7 mouse cellular contexts compared by ENCODE assay signal in the genomic region with DNA sequence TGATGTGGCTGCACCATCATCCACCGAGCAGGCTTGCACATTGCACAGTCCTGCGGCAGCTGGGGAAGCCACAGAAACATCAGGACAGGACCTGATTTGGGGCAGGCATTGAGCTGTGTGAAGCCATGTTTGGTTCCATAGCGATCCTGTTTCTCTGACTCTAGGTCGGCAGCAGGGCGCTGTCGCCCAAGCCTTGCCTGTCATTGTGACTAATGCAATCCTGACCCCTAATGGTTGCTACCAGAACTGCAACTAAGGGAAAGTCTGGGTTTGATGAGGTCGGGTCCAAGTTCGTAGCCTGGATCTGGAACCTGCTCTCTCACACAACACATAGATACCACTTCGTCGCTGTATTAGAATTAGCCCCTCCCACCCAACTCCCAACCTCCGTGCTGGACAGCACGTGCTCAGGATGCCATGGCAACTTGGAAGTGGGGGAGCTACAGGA. TPM values are rescaled to one million over a fixed set of nuclear protein-coding genes. Genes with fewer than 3 reads are reported as not detected.
DNase-seq lines count a peak whose midpoint lies in the region; ATAC-seq and TF ChIP-seq lines count a peak whose summit lies in the region.

No protein-coding gene starts in this region.

- no peaks in the 10 kb centered on the region for H3K9me3 ChIP-seq in hindbrain, embryonic 16.5 days (ENCODE audit: control insufficient read depth, low read length)

- intact Hi-C loops in gastrocnemius, adult 2 months (cut with DNase I) = loop anchor here (1.0 to 5.0 kb wide), 3 partner anchors 21 to 59 kb away; a partner anchor contains a TSS

- H3K4me1 ChIP-seq in hindbrain, embryonic 16.5 days (ENCODE audit: control insufficient read depth, insufficient read depth, low read depth, low read length) = peaks cover 3% of the 10 kb centered on the region; the same call in 1 of the 2 replicates

- peak; percentile 92 for DNase-seq in ZHBTc4 (ENCODE audit: low read depth, low spot score)
- DNase-seq in cerebellum, postnatal 36 days = peak; percentile 65 to 84
- DNase-seq in gastrocnemius, adult 2 months = peak; percentile 74
- peak; percentile 51 to 56 for DNase-seq in layer of hippocampus, postnatal 36 days
- peak; percentile 49 to 79 for DNase-seq in lung, postnatal 4 days
- DNase-seq in right cerebral cortex, adult 18-20 months = peak; percentile 66

- H3K4me3 ChIP-seq in gastrocnemius, adult 2 months = peak overlapping the region; percentile 16; the same call in 1 of the 2 replicates
- H3K4me3 ChIP-seq in hindbrain, embryonic 16.5 days (ENCODE audit: low read length) = no peak overlapping the region

- TF ChIP-seq CTCF in gastrocnemius, adult 2 months (IDR thresholded peaks at IDR 0.05) = peak; percentile 90

- WGBS in hindbrain, embryonic 16.5 days = 5% methylated on average over 12 of the region's 12 CpGs

- H3K9ac ChIP-seq in hindbrain, embryonic 16.5 days (ENCODE audit: low read depth, low read length) = no peak overlapping the region

- H3K4me2 ChIP-seq in hindbrain, embryonic 16.5 days (ENCODE audit: low read length) = 0 out of 2 replicates have a peak overlapping the region, but pooled peaks have one; percentile 2

- no peaks in the 10 kb centered on the region for H3K27me3 ChIP-seq in hindbrain, embryonic 16.5 days (replicated peaks; ENCODE audit: control insufficient read depth, insufficient read depth, low read length)

- peak; percentile 67; the same call in 1 of the 2 replicates for ATAC-seq in hindbrain, embryonic 16.5 days

- no peaks in the 10 kb centered on the region for H3K36me3 ChIP-seq in hindbrain, embryonic 16.5 days (ENCODE audit: control insufficient read depth, insufficient read depth, low read length)

- H3K27ac ChIP-seq in gastrocnemius, adult 2 months = no peak overlapping the region
- H3K27ac ChIP-seq in hindbrain, embryonic 16.5 days (ENCODE audit: low read depth, low read length) = no peak overlapping the region

RNA-seq across cellular contexts. Expression of a gene that starts 7.4 kb away (rescaled TPM):
- total RNA-seq in gastrocnemius, adult 2 months (2021) = 1 to 10 TPM; 6.3 to 8.4 TPM
- 8.4 and 10.6 TPM in 2 replicates for polyA plus RNA-seq in hindbrain, embryonic 16.5 days (2015; fragmentation: Nextera tagmentation; extraction: Ambion mirVana)
- total RNA-seq in layer of hippocampus, postnatal 36 days (2021) = 10 to 100 TPM in 1 of 2 experiments, 1 to 10 TPM in 1; 8.0 to 10.4 TPM

RNA-seq across cellular contexts. Expression of a gene that starts 19.9 kb away (rescaled TPM):
- total RNA-seq in gastrocnemius, adult 2 months (2021) = not detected
- 0.49 and 0.85 TPM in 2 replicates for polyA plus RNA-seq in hindbrain, embryonic 16.5 days (2015; fragmentation: Nextera tagmentation; extraction: Ambion mirVana)
- total RNA-seq in layer of hippocampus, postnatal 36 days (2021) = under 1 TPM; 0.15 TPM

RNA-seq across cellular contexts. Expression of a gene that starts 21.7 kb away (rescaled TPM):
- not detected for total RNA-seq in gastrocnemius, adult 2 months (2021)
- 6.6 and 7.3 TPM in 2 replicates for polyA plus RNA-seq in hindbrain, embryonic 16.5 days (2015; fragmentation: Nextera tagmentation; extraction: Ambion mirVana)
- under 1 TPM in 1 of 2 experiments, not detected in 1; 0.12 TPM for total RNA-seq in layer of hippocampus, postnatal 36 days (2021)

RNA-seq across cellular contexts. Expression of a gene that starts 29.9 kb away (rescaled TPM):
- total RNA-seq in gastrocnemius, adult 2 months (2021) = not detected
- not detected in 2 replicates for polyA plus RNA-seq in hindbrain, embryonic 16.5 days (2015; fragmentation: Nextera tagmentation; extraction: Ambion mirVana)
- total RNA-seq in layer of hippocampus, postnatal 36 days (2021) = not detected
